Mouse (Mus musculus) left cerebral cortex, adult 18-20 months (tissue): ENCODE results near the gene Zfy2. TPM values are rescaled to one million over a fixed set of nuclear protein-coding genes. Genes with fewer than 3 reads are reported as not detected.

ENCODE experiments used
- DNase-seq, 2 experiments: peaks; one replicate each; pipeline ENCODE4 v3.0.0; 2021 to 2022; ENCODE audit warnings: low spot score in 2 of 2, mixed read lengths in 1 of 2
- long read RNA-seq, 2 experiments: library from polyadenylated mRNA; stranded (forward); transcript quantifications; one replicate each; pipeline ENCODE4 v2.0.0; 2021
- total RNA-seq, 2 experiments: library from RNA; stranded (reverse); gene quantifications; 2 replicates each; pipeline ENCODE4 v1.2.3; 2021

Gene Zfy2
- total RNA-seq: not detected
- long read RNA-seq, experiment 1: 0 reads
- long read RNA-seq, experiment 2: 0 reads

DNA sequence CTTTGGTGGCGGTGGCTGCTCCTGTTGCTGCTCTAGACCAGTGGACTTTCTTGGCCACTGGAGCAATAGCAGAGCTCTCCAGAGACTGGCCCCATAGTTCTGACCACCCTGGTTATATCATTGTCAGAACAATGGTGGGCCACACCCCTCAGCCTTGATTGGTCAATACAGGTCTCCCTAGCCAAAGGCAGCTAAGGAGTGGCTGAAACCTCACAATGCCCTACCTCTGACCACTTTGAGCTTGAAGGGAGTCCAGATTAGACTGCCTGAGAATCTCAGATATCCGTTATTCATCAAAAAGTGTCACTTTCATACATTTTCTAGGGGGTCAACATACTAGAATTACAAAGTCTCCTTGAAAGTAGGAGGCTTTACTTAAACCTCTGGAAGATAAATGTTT lies at the start of gene Zfy2:
Gene Zfy2, minus strand, starts transcription at position 101 of the 400 bp plus-strand sequence.
- no peak for DNase-seq
